ENCODE assay signal across 14 mouse cellular contexts in the genomic region with DNA sequence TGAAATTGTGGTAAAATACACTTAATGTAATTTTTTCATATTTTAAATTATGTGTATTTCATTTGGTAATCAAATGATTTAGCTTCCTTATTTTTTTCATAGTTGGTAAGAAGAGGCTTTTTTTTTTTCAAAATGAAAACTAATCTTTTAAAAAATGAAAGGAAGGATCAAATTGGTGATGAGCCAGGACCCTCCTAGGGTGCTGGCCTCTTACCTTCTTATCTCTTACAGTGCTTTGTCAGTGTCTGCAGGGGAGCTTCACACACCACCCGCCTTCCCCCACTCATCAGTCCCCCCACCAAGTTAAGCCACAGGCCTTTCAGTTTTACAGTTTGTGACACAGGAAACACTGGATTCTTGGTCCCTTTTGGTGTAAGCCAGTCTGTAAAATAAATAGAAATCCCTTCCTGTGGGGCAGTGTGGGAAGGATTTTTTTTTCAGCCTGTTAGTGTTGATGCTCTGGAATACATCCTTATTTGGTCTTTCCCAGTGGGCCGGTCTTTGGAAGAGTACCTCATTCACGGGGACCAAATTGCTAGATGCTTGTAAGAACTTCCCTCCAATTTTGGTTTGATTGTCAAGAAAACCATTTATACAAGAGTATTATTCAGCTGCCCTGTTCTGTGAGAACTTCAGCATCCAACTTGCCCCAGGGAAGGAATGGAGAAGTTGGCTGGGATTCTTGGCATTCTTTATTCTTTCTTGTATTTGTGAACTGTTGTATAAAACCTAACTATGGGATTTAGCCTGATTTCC.
DNase-seq lines count a peak whose midpoint lies in the region; ATAC-seq and TF ChIP-seq lines count a peak whose summit lies in the region.
"Had no signal": no experiment of that assay in that cellular context is flagged by ENCODE, and none has a peak within 500 bp of the region (broad histone marks: within the 10 kb centered on the region; RNA-seq: fewer than 3 reads in every experiment).

No protein-coding gene starts in this region.

- intact Hi-C loops in left cerebral cortex, adult 2 months (cut with DNase I) = no loop called here

- H3K79me2 ChIP-seq in MEL (ENCODE audit: control insufficient read depth, insufficient read depth, low read length, poor library complexity) = no peaks in the 10 kb centered on the region

- TF ChIP-seq EP300 in MEL (IDR thresholded peaks at IDR 0.05; ENCODE audit: low read depth in 1 of 2, low read length in 2 of 2) = peak; percentile 29 to 57; a peak in 2 of 4 replicates

- DNase-seq in kidney, adult 2 months = peak; percentile 22
- no peak for DNase-seq in kidney, adult 8-10 months
- DNase-seq in ES-CJ7 (ENCODE audit: low read depth, low spot score) (peak; percentile 4), MEL (ENCODE audit: low read depth, low spot score) (peak; percentile 62)
- DNase-seq in left cerebral cortex, adult 2 months (ENCODE audit: extremely low spot score in 1 of 2, low spot score in 2 of 2) = no peak
- DNase-seq: adrenal gland, postnatal 36 days; cerebellum, adult 11 months; gastrocnemius, postnatal 14 days; liver, embryonic 13.5 days; thymus, postnatal 14 days had no signal

- H3K4me1 ChIP-seq in kidney, adult 2 months (ENCODE audit: control insufficient read depth, insufficient read depth, low read length) = no peaks in the 10 kb centered on the region; the same call in 1 of the 2 replicates
- H3K4me1 ChIP-seq in MEL (ENCODE audit: control insufficient read depth in 1 of 2, insufficient read depth in 2 of 2, low read length in 2 of 2) = peaks cover 0 to 9% of the 10 kb centered on the region in 2 experiments; a peak in 2 of 4 replicates
- no peaks in the 10 kb centered on the region for H3K4me1 ChIP-seq in embryonic facial prominence, embryonic 15.5 days
- H3K4me1 ChIP-seq: hindbrain, embryonic 13.5 days had no signal

- TF ChIP-seq CTCF in kidney, adult 2 months (conservative IDR thresholded peaks at IDR 0.05; ENCODE audit: insufficient read depth, insufficient read length, low read depth, low read length) = no peak
- no peak for TF ChIP-seq CTCF in MEL (IDR thresholded peaks at IDR 0.05 in 2 of 3, conservative IDR thresholded peaks at IDR 0.05 in 1 of 3; ENCODE audit: control insufficient read depth in 1 of 3, insufficient read depth in 1 of 3, low read depth in 2 of 3, low read length in 3 of 3, poor library complexity in 1 of 3, severe bottlenecking in 1 of 3)
- no peak for TF ChIP-seq CTCF in left cerebral cortex, adult 2 months (IDR thresholded peaks at IDR 0.05)

- no peaks in the 10 kb centered on the region; the same call in 1 of the 2 replicates for H3K36me3 ChIP-seq in kidney, adult 2 months (ENCODE audit: control insufficient read depth, insufficient read depth, low read length)
- peaks cover 0 to 9% of the 10 kb centered on the region in 2 experiments; a peak in 2 of 4 replicates for H3K36me3 ChIP-seq in MEL (ENCODE audit: control insufficient read depth in 1 of 2, insufficient read depth in 2 of 2, low read length in 2 of 2)
- 0 out of 2 replicates have a peak, but pooled peaks cover under 1% of the 10 kb centered on the region for H3K36me3 ChIP-seq in embryonic facial prominence, embryonic 15.5 days

- no peak overlapping the region for H3K9ac ChIP-seq in MEL (ENCODE audit: control insufficient read depth, low read depth, low read length, poor library complexity, severe bottlenecking)
- no peak overlapping the region for H3K9ac ChIP-seq in embryonic facial prominence, embryonic 15.5 days
- H3K9ac ChIP-seq: hindbrain, embryonic 13.5 days; liver, embryonic 13.5 days had no signal

- no peak for TF ChIP-seq POLR2A in kidney, adult 2 months (IDR thresholded peaks at IDR 0.05; ENCODE audit: low read depth, low read length)
- no peak for TF ChIP-seq POLR2A in MEL (IDR thresholded peaks at IDR 0.05; ENCODE audit: control insufficient read depth in 1 of 2, insufficient read depth in 1 of 2, low read depth in 1 of 2, low read length in 2 of 2, poor library complexity in 1 of 2)

- peak overlapping the region; percentile 45 for H3K27ac ChIP-seq in kidney, adult 2 months (ENCODE audit: insufficient read depth, low read depth, low read length)
- peak overlapping the region; percentile 36; the same call in 1 of the 2 replicates for H3K27ac ChIP-seq in MEL (ENCODE audit: control insufficient read depth, low read depth, low read length)
- peak overlapping the region; percentile 31; the same call in 1 of the 2 replicates for H3K27ac ChIP-seq in embryonic facial prominence, embryonic 15.5 days (replicated peaks)
- H3K27ac ChIP-seq in left cerebral cortex, adult 2 months = no peak overlapping the region
- H3K27ac ChIP-seq: hindbrain, embryonic 13.5 days; liver, embryonic 13.5 days had no signal

- H3K27me3 ChIP-seq in kidney, adult 2 months (replicated peaks; ENCODE audit: control insufficient read depth, insufficient read depth, low read length) = no peaks in the 10 kb centered on the region
- H3K27me3 ChIP-seq in MEL (ENCODE audit: control insufficient read depth in 1 of 2, insufficient read depth in 2 of 2, low read length in 2 of 2) = no peaks in the 10 kb centered on the region
- no peaks in the 10 kb centered on the region for H3K27me3 ChIP-seq in embryonic facial prominence, embryonic 15.5 days
- H3K27me3 ChIP-seq: hindbrain, embryonic 13.5 days; liver, embryonic 13.5 days had no signal

- TF ChIP-seq RAD21 in MEL (IDR thresholded peaks at IDR 0.05; ENCODE audit: low read depth, low read length) = no peak

- H3K9me3 ChIP-seq in MEL (replicated peaks; ENCODE audit: insufficient read depth, low read length) = no peaks in the 10 kb centered on the region
- H3K9me3 ChIP-seq in embryonic facial prominence, embryonic 15.5 days (replicated peaks) = no peaks in the 10 kb centered on the region
- H3K9me3 ChIP-seq: hindbrain, embryonic 13.5 days; liver, embryonic 13.5 days had no signal

- ATAC-seq in embryonic facial prominence, embryonic 15.5 days (ENCODE audit: insufficient number of reproducible peaks, low FRiP score, low TSS enrichment, low read depth) = no peak
- ATAC-seq in monocyte, adult 5-6 weeks (replicated peaks; ENCODE audit: insufficient number of reproducible peaks, low FRiP score, low TSS enrichment, poor library complexity, severe bottlenecking) = no peak
- ATAC-seq: intestine, postnatal 0 days had no signal

- H3K4me3 ChIP-seq in kidney, adult 2 months (ENCODE audit: insufficient read depth, low read depth, low read length) = no peak overlapping the region
- H3K4me3 ChIP-seq in MEL (ENCODE audit: control insufficient read depth in 1 of 2, insufficient read depth in 1 of 2, low read depth in 2 of 2, low read length in 2 of 2) = no peak overlapping the region
- H3K4me3 ChIP-seq in embryonic facial prominence, embryonic 15.5 days (replicated peaks) = no peak overlapping the region
- no peak overlapping the region for H3K4me3 ChIP-seq in left cerebral cortex, adult 2 months
- H3K4me3 ChIP-seq: hindbrain, embryonic 13.5 days; liver, embryonic 13.5 days had no signal

- H3K4me2 ChIP-seq in embryonic facial prominence, embryonic 15.5 days (replicated peaks) = no peak overlapping the region
- H3K4me2 ChIP-seq: hindbrain, embryonic 13.5 days; liver, embryonic 13.5 days had no signal

- WGBS in kidney, adult 2 months = 43% methylated on average over 3 of the region's 3 CpGs
- 22% methylated on average over 3 of the region's 3 CpGs for whole genome bisulfite sequencing in embryonic facial prominence, embryonic 15.5 days

TF ChIP-seq in MEL, 35 proteins besides CTCF, POLR2A, EP300 and RAD21:
- TF ChIP-seq TCF12 (IDR thresholded peaks at IDR 0.05; ENCODE audit: low read depth, low read length) (0 out of 2 replicates have a peak, but pooled peaks have one; percentile 22), MAZ (IDR thresholded peaks at IDR 0.05; ENCODE audit: low read depth, low read length) (no peak), CHD1 (IDR thresholded peaks at IDR 0.05; ENCODE audit: low read depth, low read length) (no peak), TBP (IDR thresholded peaks at IDR 0.05; ENCODE audit: low read depth, low read length) (no peak), ZC3H11A (IDR thresholded peaks at IDR 0.05; ENCODE audit: low read depth, low read length) (no peak), E2F4 (IDR thresholded peaks at IDR 0.05; ENCODE audit: borderline replicate concordance, low read depth, low read length) (no peak), MEF2A (IDR thresholded peaks at IDR 0.05; ENCODE audit: extremely low read depth, insufficient replicate concordance, low read depth, low read length, poor library complexity, severe bottlenecking) (no peak), ZNF384 (IDR thresholded peaks at IDR 0.05; ENCODE audit: low read depth, low read length) (peak; percentile 73), HCFC1 (IDR thresholded peaks at IDR 0.05; ENCODE audit: low read depth, low read length) (no peak), GATA1 (IDR thresholded peaks at IDR 0.05; ENCODE audit: low read depth, low read length) (peak; percentile 66), TAL1 (IDR thresholded peaks at IDR 0.05; ENCODE audit: low read length) (no peak), MYB (IDR thresholded peaks at IDR 0.05; ENCODE audit: low read depth, low read length) (no peak), SIN3A (IDR thresholded peaks at IDR 0.05; ENCODE audit: low read length) (no peak), RCOR1 (IDR thresholded peaks at IDR 0.05; ENCODE audit: low read depth, low read length) (peak; percentile 30; the same call in 1 of the 2 replicates), MYC (IDR thresholded peaks at IDR 0.05; ENCODE audit: low read depth, low read length) (no peak), ETS1 (IDR thresholded peaks at IDR 0.05; ENCODE audit: low read depth, low read length) (0 out of 2 replicates have a peak, but pooled peaks have one; percentile 28)

Comparison
In these comparisons a context has a peak if more than half of its experiments do, and no peak if none do; other contexts are left out.
1. DNase-seq: peak in kidney, adult 2 months (single experiment), ES-CJ7 (single experiment) and MEL (single experiment); none in kidney, adult 8-10 months (0 of 2) and left cerebral cortex, adult 2 months (0 of 2).